Mouse (Mus musculus): ENCODE data around the gene Gm5129. TPM values are rescaled to one million over a fixed set of nuclear protein-coding genes. Genes with fewer than 3 reads are reported as not detected.
"Not testable (repeated sequence)": the region's sequence is repeated elsewhere in the genome, so short reads cannot be mapped to it uniquely, and the experiment has no call there.

The Gm5129 gene
- polyA plus RNA-seq, 1 experiment from 2014 or later: not detected

DNA sequence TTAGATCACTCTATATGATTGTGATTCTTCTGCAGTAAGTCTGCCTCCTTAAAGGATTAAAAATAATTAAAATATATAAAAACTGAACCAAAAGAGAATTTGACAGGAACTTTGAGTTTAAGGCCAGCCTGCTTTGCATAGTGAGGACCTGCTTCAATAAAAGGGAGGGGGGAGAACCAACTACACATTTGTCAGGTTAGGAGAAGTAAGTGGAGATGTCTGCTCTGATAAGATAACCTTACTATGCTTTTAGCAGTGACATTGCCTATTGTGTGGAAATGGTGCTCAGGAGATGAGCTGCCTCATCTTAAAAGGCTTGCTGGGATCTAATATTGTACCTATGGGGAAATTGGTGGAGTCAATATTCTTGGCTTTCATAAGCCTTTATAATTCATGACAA is 17.2 kb upstream of the Gm5129 start:
- ATAC-seq (replicated peaks; ENCODE audit: insufficient number of reproducible peaks, insufficient read depth, low FRiP score, low read depth): no peak
- H3K4me3 ChIP-seq: no peak overlapping the region
- H3K27ac ChIP-seq: no peak overlapping the region
- peaks cover 3% of the 10 kb centered on the region for H3K4me1 ChIP-seq (replicated peaks)
- H3K27me3 ChIP-seq: no peaks in the 10 kb centered on the region
- H3K4me2 ChIP-seq: no peak overlapping the region
- H3K9ac ChIP-seq: no peak overlapping the region
- peaks cover 60% of the 10 kb centered on the region for H3K36me3 ChIP-seq
- H3K9me3 ChIP-seq (replicated peaks): no peaks in the 10 kb centered on the region

DNA sequence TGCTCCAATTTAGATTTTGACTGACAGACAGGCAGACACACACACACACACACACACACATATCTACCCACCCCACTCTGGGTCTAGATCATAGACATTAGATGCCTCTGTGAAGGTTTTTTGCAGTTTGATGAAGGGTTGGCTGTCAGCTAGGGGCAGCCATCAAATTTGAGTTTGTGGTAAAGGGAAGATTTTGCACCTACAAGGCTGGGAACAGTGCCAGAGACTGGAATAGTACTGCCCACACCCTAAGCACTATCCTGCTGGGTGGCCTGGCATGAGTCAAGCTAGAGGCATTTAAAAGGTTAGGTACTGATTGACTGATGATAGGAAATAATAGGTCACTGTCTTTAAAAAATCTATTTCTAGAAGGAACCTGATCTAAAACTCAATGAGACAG is 15.6 kb upstream of the Gm5129 start:
- Histone ChIP-seq H3K9me3 (replicated peaks) (no peaks in the 10 kb centered on the region), H3K36me3 (peaks cover 49% of the 10 kb centered on the region), H3K27me3 (no peaks in the 10 kb centered on the region), H3K27ac (no peak overlapping the region), H3K4me1 (replicated peaks) (peaks cover 3% of the 10 kb centered on the region), H3K9ac (no peak overlapping the region), H3K4me2 (no peak overlapping the region), H3K4me3 (no peak overlapping the region)
- ATAC-seq (replicated peaks; ENCODE audit: insufficient number of reproducible peaks, insufficient read depth, low FRiP score, low read depth): no peak

- ATAC-seq (replicated peaks; ENCODE audit: insufficient number of reproducible peaks, insufficient read depth, low FRiP score, low read depth): no peak
- no peak overlapping the region for H3K9ac ChIP-seq
- H3K4me2 ChIP-seq: no peak overlapping the region
- no peak overlapping the region for H3K4me3 ChIP-seq
- H3K4me1 ChIP-seq (replicated peaks): peaks cover 3% of the 10 kb centered on the region
- peaks cover 20% of the 10 kb centered on the region for H3K36me3 ChIP-seq
- H3K27me3 ChIP-seq: no peaks in the 10 kb centered on the region
- WGBS: 86% methylated on average over 2 of the region's 2 CpGs
- no peak overlapping the region for H3K27ac ChIP-seq
- H3K9me3 ChIP-seq (replicated peaks): no peaks in the 10 kb centered on the region
These were observed 11.9 kb upstream of the Gm5129 start for GRCm38 (mm10) chr5:29747661-29748060.

GRCm38 (mm10) chr5:29741093-29741492 is 5.4 kb upstream of the Gm5129 start:
- H3K4me1 ChIP-seq (replicated peaks): peaks cover 30% of the 10 kb centered on the region
- no peaks in the 10 kb centered on the region for H3K27me3 ChIP-seq
- H3K4me3 ChIP-seq: no peak overlapping the region
- H3K9ac ChIP-seq: no peak overlapping the region
- peaks cover 6% of the 10 kb centered on the region; the same call in 1 of the 2 replicates for H3K36me3 ChIP-seq
- H3K27ac ChIP-seq: no peak overlapping the region
- no peaks in the 10 kb centered on the region for H3K9me3 ChIP-seq (replicated peaks)
- no peak overlapping the region for H3K4me2 ChIP-seq
- no peak for ATAC-seq (replicated peaks; ENCODE audit: insufficient number of reproducible peaks, insufficient read depth, low FRiP score, low read depth)
- 43% methylated on average over 4 of the region's 4 CpGs for WGBS

DNA sequence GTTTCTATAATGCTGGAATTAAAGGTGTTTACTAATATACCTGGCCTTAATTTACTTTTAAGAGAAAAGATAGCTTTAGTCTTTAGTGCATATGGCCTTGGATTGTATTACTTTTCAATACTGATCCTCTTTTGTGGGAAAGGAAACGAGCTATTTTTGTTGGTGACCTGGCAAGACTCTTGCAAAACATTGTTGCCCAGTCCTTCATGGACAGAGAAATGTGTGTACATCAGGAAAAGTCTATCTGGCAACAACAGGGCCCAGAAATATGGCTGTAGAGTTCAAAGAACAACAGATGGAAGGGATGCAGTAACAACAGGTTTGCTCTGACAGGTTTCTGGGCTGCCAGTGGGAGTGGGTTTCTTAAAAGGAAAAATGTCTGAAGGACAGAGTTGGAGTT is 4.9 kb upstream of the Gm5129 start:
- 58% methylated on average over 1 of the region's 1 CpGs for WGBS
- Histone ChIP-seq H3K4me3 (no peak overlapping the region), H3K9ac (no peak overlapping the region), H3K36me3 (peaks cover 6% of the 10 kb centered on the region; the same call in 1 of the 2 replicates), H3K4me2 (no peak overlapping the region), H3K9me3 (replicated peaks) (no peaks in the 10 kb centered on the region), H3K27me3 (no peaks in the 10 kb centered on the region), H3K27ac (no peak overlapping the region), H3K4me1 (replicated peaks) (peaks cover 30% of the 10 kb centered on the region)
- ATAC-seq (replicated peaks; ENCODE audit: insufficient number of reproducible peaks, insufficient read depth, low FRiP score, low read depth): no peak

- Histone ChIP-seq H3K9me3 (replicated peaks) (no peaks in the 10 kb centered on the region), H3K9ac (no peak overlapping the region), H3K36me3 (peaks cover 6% of the 10 kb centered on the region; the same call in 1 of the 2 replicates), H3K4me3 (no peak overlapping the region), H3K4me2 (no peak overlapping the region), H3K4me1 (replicated peaks) (peaks cover 30% of the 10 kb centered on the region), H3K27ac (no peak overlapping the region), H3K27me3 (no peaks in the 10 kb centered on the region)
- WGBS: 77% methylated on average over 4 of the region's 4 CpGs
- ATAC-seq (replicated peaks; ENCODE audit: insufficient number of reproducible peaks, insufficient read depth, low FRiP score, low read depth): no peak
These were observed 2.3 kb upstream of the Gm5129 start for GRCm38 (mm10) chr5:29738076-29738475.

GRCm38 (mm10) chr5:29737471-29737870 is 1.7 kb upstream of the Gm5129 start:
- no peak overlapping the region for H3K9ac ChIP-seq
- ATAC-seq (replicated peaks; ENCODE audit: insufficient number of reproducible peaks, insufficient read depth, low FRiP score, low read depth): no peak
- WGBS: 89% methylated on average over 5 of the region's 5 CpGs
- no peaks in the 10 kb centered on the region for H3K9me3 ChIP-seq (replicated peaks)
- H3K27ac ChIP-seq: no peak overlapping the region
- H3K4me2 ChIP-seq: peak overlapping the region; percentile 73
- no peaks in the 10 kb centered on the region for H3K27me3 ChIP-seq
- peak overlapping the region; percentile 67; the same call in 1 of the 2 replicates for H3K4me3 ChIP-seq
- H3K4me1 ChIP-seq (replicated peaks): peaks cover 30% of the 10 kb centered on the region
- peaks cover 4% of the 10 kb centered on the region; the same call in 1 of the 2 replicates for H3K36me3 ChIP-seq

GRCm38 (mm10) chr5:29736942-29737341 is 1.2 kb upstream of the Gm5129 start:
- Histone ChIP-seq H3K27ac (peak overlapping the region; percentile 97; the same call in 1 of the 2 replicates), H3K36me3 (no peaks in the 10 kb centered on the region), H3K9ac (peak overlapping the region; percentile 78), H3K9me3 (replicated peaks) (no peaks in the 10 kb centered on the region), H3K27me3 (no peaks in the 10 kb centered on the region), H3K4me1 (replicated peaks) (peaks cover 30% of the 10 kb centered on the region), H3K4me2 (peak overlapping the region; percentile 73), H3K4me3 (peak overlapping the region; percentile 67)
- ATAC-seq (replicated peaks; ENCODE audit: insufficient number of reproducible peaks, insufficient read depth, low FRiP score, low read depth): no peak
- WGBS: 45% methylated on average over 9 of the region's 9 CpGs

GRCm38 (mm10) chr5:29736073-29736900 is 551 bp upstream of the Gm5129 start:
- Histone ChIP-seq H3K27ac (peak overlapping the region; percentile 97), H3K4me1 (replicated peaks) (peaks cover 28% of the 10 kb centered on the region), H3K9me3 (replicated peaks) (no peaks in the 10 kb centered on the region), H3K9ac (peak overlapping the region; percentile 78), H3K27me3 (no peaks in the 10 kb centered on the region), H3K4me3 (peak overlapping the region; percentile 67), H3K4me2 (peak overlapping the region; percentile 73), H3K36me3 (no peaks in the 10 kb centered on the region)
- WGBS: under 1% methylated on average over 47 of the region's 48 CpGs
- peak; percentile 40 for ATAC-seq (replicated peaks; ENCODE audit: insufficient number of reproducible peaks, insufficient read depth, low FRiP score, low read depth)

- ATAC-seq (replicated peaks; ENCODE audit: insufficient number of reproducible peaks, insufficient read depth, low FRiP score, low read depth): no peak
- H3K4me3 ChIP-seq: peak overlapping the region; percentile 67
- H3K27ac ChIP-seq: peak overlapping the region; percentile 97
- no peaks in the 10 kb centered on the region for H3K9me3 ChIP-seq (replicated peaks)
- no peaks in the 10 kb centered on the region for H3K27me3 ChIP-seq
- peak overlapping the region; percentile 78 for H3K9ac ChIP-seq
- H3K36me3 ChIP-seq: no peaks in the 10 kb centered on the region
- H3K4me1 ChIP-seq (replicated peaks): peaks cover 16% of the 10 kb centered on the region
- 46% methylated on average over 6 of the region's 6 CpGs for WGBS
- H3K4me2 ChIP-seq: peak overlapping the region; percentile 73
These were observed 765 bp downstream of the Gm5129 start for GRCm38 (mm10) chr5:29734831-29735510.

- H3K4me1 ChIP-seq (replicated peaks); H3K9ac ChIP-seq: not testable (repeated sequence)
- 75% methylated on average over 5 of the region's 5 CpGs for WGBS
These were observed 9.7 kb downstream of the Gm5129 start for GRCm38 (mm10) chr5:29726070-29726469.

More at GRCm38 (mm10) chr5:29726070-29726469, 9.7 kb downstream of the Gm5129 start:
- ATAC-seq (replicated peaks; ENCODE audit: insufficient number of reproducible peaks, insufficient read depth, low FRiP score, low read depth); H3K4me2 ChIP-seq; H3K36me3 ChIP-seq; H3K27me3 ChIP-seq; H3K9me3 ChIP-seq (replicated peaks); H3K4me3 ChIP-seq; H3K27ac ChIP-seq: not testable (repeated sequence)

Measured in heart, embryonic 15.5 days (tissue).